Mouse (Mus musculus) heart, adult 2 months (tissue): Measurements from ENCODE around the gene Pak3. TPM values are rescaled to one million over a fixed set of nuclear protein-coding genes. Genes with fewer than 3 reads are reported as not detected.

Experiments used
- DNase-seq, 2 experiments: peaks; one replicate each; pipeline ENCODE4 v3.0.0; 2021
- H3K27ac ChIP-seq: fragments of 200-600 bp; 2 replicates; pipeline ENCODE4 v1.8.1; 2022
- H3K27me3 ChIP-seq: fragments of 200-500 bp; 2 replicates; pipeline ENCODE4 v1.6.1; 2012; ENCODE audit warnings: mild to moderate bottlenecking, low read length, inconsistent platforms, mixed read lengths; ENCODE audit not compliant: control insufficient read depth, insufficient read depth
- H3K36me3 ChIP-seq: fragments of 200-500 bp; 2 replicates; pipeline ENCODE4 v1.6.1; 2012; ENCODE audit warnings: low read length, inconsistent platforms; ENCODE audit not compliant: control insufficient read depth, insufficient read depth
- H3K4me1 ChIP-seq: fragments of 200-500 bp; 2 replicates; pipeline ENCODE4 v1.6.1; 2011; ENCODE audit warnings: low read length; ENCODE audit not compliant: control insufficient read depth, insufficient read depth
- H3K4me3 ChIP-seq: fragments of 200-600 bp; 2 replicates; pipeline ENCODE4 v1.8.1; 2022
- H3K79me2 ChIP-seq: fragments of 200-500 bp; replicated peaks from 2 replicates; pipeline ENCODE4 v1.6.1; 2012; ENCODE audit warnings: mild to moderate bottlenecking, inconsistent platforms, low read length, moderate library complexity, mixed read lengths; ENCODE audit not compliant: control insufficient read depth, insufficient read depth
- H3K9ac ChIP-seq: fragments of 200-500 bp; 2 replicates; pipeline ENCODE4 v1.6.1; 2012; ENCODE audit warnings: low read depth, mild to moderate bottlenecking, control low read depth, inconsistent platforms, low read length, mixed read lengths
- CTCF ChIP-seq: fragments of 200-600 bp; IDR thresholded peaks from 2 replicates; pipeline ENCODE4 v1.8.1; 2022; ENCODE audit warnings: antibody characterized with exemption, mild to moderate bottlenecking, moderate library complexity
- EP300 ChIP-seq: fragments of 200-500 bp; IDR thresholded peaks from 2 replicates; pipeline ENCODE4 v1.6.1; 2011; ENCODE audit warnings: low read depth, low read length, control low read depth; ENCODE audit not compliant: insufficient read depth
- POLR2A ChIP-seq: fragments of 200-500 bp; IDR thresholded peaks from 2 replicates; pipeline ENCODE4 v1.6.1; 2011; ENCODE audit warnings: mild to moderate bottlenecking, low read depth, low read length, control low read depth; ENCODE audit not compliant: insufficient read depth
- WGBS: fragments of 180-500 bp; shearing (Covaris S2); methylation state at CpG from one replicate; pipeline ENCODE4 v1.1.7; 2018; 5-methylcytosine and 5-hydroxymethylcytosine counted together
- intact Hi-C: fragments of 180-260 bp; cut with DNase I; formaldehyde crosslinking; loops from one replicate; pipeline ENCODE4 v1.15.1; 2025
- polyA plus RNA-seq: library from polyadenylated mRNA; depleted of rRNA; stranded (reverse); fragments of >200 nt; gene quantifications from 2 replicates; pipeline ENCODE4 v1.2.3, GENCODE M21; 2012
- total RNA-seq, 2 experiments: library from RNA; stranded (reverse); gene quantifications; 2 replicates each; pipeline ENCODE4 v1.2.3; 2021

The Pak3 gene
- total and polyA plus RNA-seq, 3 experiments, result 0.06 to 0.23 (median 0.16) TPM

- WGBS, result 48% methylated on average over 3 of the region's 3 CpGs
- Histone ChIP-seq H3K79me2 (no peaks in the 10 kb centered on the region), H3K36me3 (no peaks in the 10 kb centered on the region), H3K4me3 (no peak overlapping the region), H3K9ac (no peak overlapping the region), H3K27me3 (no peaks in the 10 kb centered on the region), H3K27ac (no peak overlapping the region), H3K4me1 (no peaks in the 10 kb centered on the region)
- no peak for DNase-seq
- intact Hi-C loops, result loop anchor here (2.0 to 5.0 kb wide), 2 partner anchors 205 to 571 kb away; partner anchors contain the start of gene Rtl9
- TF ChIP-seq POLR2A, result no peak
- peak; percentile 71 for TF ChIP-seq CTCF
- TF ChIP-seq EP300, result no peak
Observed at GRCm38 (mm10) chrX:143668242-143668641, 149.9 kb downstream of the Pak3 start.

GRCm38 (mm10) chrX:143678566-143678965 lies 160.2 kb downstream of the Pak3 start:
- DNase-seq, result no peak
- no peaks in the 10 kb centered on the region for H3K27me3 ChIP-seq
- 38% methylated on average over 2 of the region's 2 CpGs for WGBS
- no peak overlapping the region for H3K4me3 ChIP-seq
- TF ChIP-seq CTCF (no peak), POLR2A (no peak), EP300 (no peak)
- no peaks in the 10 kb centered on the region for H3K4me1 ChIP-seq
- H3K36me3 ChIP-seq, result no peaks in the 10 kb centered on the region
- H3K9ac ChIP-seq, result no peak overlapping the region
- no peaks in the 10 kb centered on the region for H3K79me2 ChIP-seq
- intact Hi-C loops, result no loop called here
- no peak overlapping the region for H3K27ac ChIP-seq

- Histone ChIP-seq H3K27ac (no peak overlapping the region), H3K79me2 (no peaks in the 10 kb centered on the region), H3K4me1 (no peaks in the 10 kb centered on the region), H3K27me3 (no peaks in the 10 kb centered on the region), H3K9ac (no peak overlapping the region), H3K4me3 (no peak overlapping the region), H3K36me3 (no peaks in the 10 kb centered on the region)
- intact Hi-C loops, result no loop called here
- no peak for DNase-seq
- WGBS, result 85% methylated on average over 1 of the region's 1 CpGs
- TF ChIP-seq EP300, result no peak
- no peak for TF ChIP-seq POLR2A
- no peak for TF ChIP-seq CTCF
Observed at GRCm38 (mm10) chrX:143722250-143722649, 203.9 kb downstream of the Pak3 start.

DNA sequence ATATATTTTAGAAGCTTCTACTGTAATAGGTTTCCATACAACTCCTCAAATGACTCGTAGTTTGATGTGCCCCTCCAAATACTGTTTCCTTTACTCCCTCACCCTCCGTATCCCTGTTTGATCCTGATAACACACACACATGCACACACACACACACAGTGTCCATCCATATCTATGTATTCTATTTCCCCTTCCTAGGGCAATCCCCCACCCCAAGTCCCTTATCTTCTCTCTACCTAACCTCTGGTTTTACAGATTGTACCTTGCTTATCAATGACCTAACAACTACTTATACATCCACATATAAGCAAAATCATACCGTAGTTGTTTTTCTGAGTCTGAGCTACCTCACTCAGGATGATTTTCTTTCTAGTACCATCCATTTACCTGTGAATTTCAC lies 207.0 kb downstream of the Pak3 start:
- Histone ChIP-seq H3K79me2 (no peaks in the 10 kb centered on the region), H3K27me3 (no peaks in the 10 kb centered on the region), H3K27ac (no peak overlapping the region), H3K4me3 (no peak overlapping the region), H3K9ac (no peak overlapping the region), H3K4me1 (no peaks in the 10 kb centered on the region), H3K36me3 (no peaks in the 10 kb centered on the region)
- no peak for TF ChIP-seq EP300
- no peak for TF ChIP-seq POLR2A
- no peak for TF ChIP-seq CTCF
- intact Hi-C loops, result no loop called here
- WGBS, result 67% methylated on average over 3 of the region's 3 CpGs
- no peak for DNase-seq

DNA sequence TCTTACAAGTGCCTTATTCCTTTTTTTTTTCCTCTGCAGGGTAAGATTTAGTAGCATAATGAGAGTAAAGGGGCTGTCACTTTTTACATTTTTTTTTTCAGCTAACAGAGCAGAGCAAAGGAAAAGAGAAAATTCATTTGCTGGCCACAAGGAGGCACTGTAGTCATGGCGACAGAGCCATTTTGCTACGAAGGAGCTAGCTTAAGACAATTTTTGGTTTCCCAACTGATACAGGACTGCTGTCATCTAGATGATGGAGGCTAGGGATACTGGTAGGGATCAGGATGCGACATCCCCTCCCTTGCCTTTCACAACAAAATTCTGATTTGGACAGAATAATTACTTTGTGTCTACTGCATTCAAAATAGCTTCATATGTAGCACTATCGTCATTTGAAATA lies 217.6 kb downstream of the Pak3 start:
- Histone ChIP-seq H3K27ac (no peak overlapping the region), H3K4me3 (no peak overlapping the region), H3K9ac (no peak overlapping the region), H3K4me1 (no peaks in the 10 kb centered on the region), H3K36me3 (no peaks in the 10 kb centered on the region), H3K27me3 (no peaks in the 10 kb centered on the region), H3K79me2 (no peaks in the 10 kb centered on the region)
- WGBS, result 35% methylated on average over 4 of the region's 4 CpGs
- intact Hi-C loops, result loop anchor here (2.0 kb wide), 1 partner anchor 261 kb away; no protein-coding TSS in a partner anchor
- TF ChIP-seq POLR2A (no peak), CTCF (peak; percentile 62), EP300 (no peak)
- DNase-seq, result no peak

GRCm38 (mm10) chrX:143739171-143739570 lies 220.8 kb downstream of the Pak3 start:
- intact Hi-C loops, result no loop called here
- no peak overlapping the region for H3K4me3 ChIP-seq
- no peak overlapping the region for H3K27ac ChIP-seq
- WGBS, result 16% methylated on average over 2 of the region's 2 CpGs
- no peaks in the 10 kb centered on the region for H3K79me2 ChIP-seq
- peak in 1 of 2 experiments; percentile 18 for DNase-seq
- TF ChIP-seq EP300 (no peak), CTCF (peak; percentile 64)
- no peaks in the 10 kb centered on the region for H3K27me3 ChIP-seq
- no peaks in the 10 kb centered on the region for H3K36me3 ChIP-seq
- no peaks in the 10 kb centered on the region for H3K4me1 ChIP-seq
- H3K9ac ChIP-seq, result no peak overlapping the region
